Mouse (Mus musculus): ENCODE data around the gene Atp8b4. TPM values are rescaled to one million over a fixed set of nuclear protein-coding genes. Genes with fewer than 3 reads are reported as not detected.

Gene Atp8b4
- polyA plus RNA-seq, 1 experiment from 2014 or later: 0.03 TPM

GRCm38 (mm10) chr2:126363745-126364725 is 136.4 kb downstream of the Atp8b4 start:
- no peak for TF ChIP-seq CTCF (IDR thresholded peaks at IDR 0.05)
- peak; percentile 34 for DNase-seq (ENCODE audit: low read depth, low spot score)
- CTCF ChIA-PET: interaction anchor here (0.6 to 2.8 kb wide), 7 partner anchors 11 to 576 kb away, joined by 3 to 12 read pairs (median 4); partner anchors contain the start of gene Fgf7
- H3K27me3 ChIP-seq: no peaks in the 10 kb centered on the region
- peak; percentile 77 for ATAC-seq
- POLR2A ChIA-PET: no interaction called here
- in situ Hi-C loops (cut with MboI; ENCODE audit: low pct_unique_long_range_greater_than_20kb): loop anchor here (5.0 to 10.0 kb wide), 4 partner anchors 161 to 467 kb away; partner anchors contain the start of gene Fgf7

GRCm38 (mm10) chr2:126363050-126363744 is 137.3 kb downstream of the Atp8b4 start:
- in situ Hi-C loops (cut with MboI; ENCODE audit: low pct_unique_long_range_greater_than_20kb): loop anchor here (5.0 to 10.0 kb wide), 4 partner anchors 162 to 466 kb away; partner anchors contain the start of gene Fgf7
- ATAC-seq: peak; percentile 86

GRCm38 (mm10) chr2:126361131-126361810 is 139.2 kb downstream of the Atp8b4 start:
- ChIA-PET POLR2A (no interaction called here), CTCF (interaction anchor here (2.8 kb wide), 1 partner anchor 328 kb away, joined by 12 read pairs; the partner anchor contains the start of gene Fgf7)
- TF ChIP-seq CTCF (IDR thresholded peaks at IDR 0.05): no peak
- DNase-seq (ENCODE audit: low read depth, low spot score) (no peak), ATAC-seq (no peak)
- no peaks in the 10 kb centered on the region for H3K27me3 ChIP-seq
- in situ Hi-C loops (cut with MboI; ENCODE audit: low pct_unique_long_range_greater_than_20kb): loop anchor here (5.0 to 10.0 kb wide), 4 partner anchors 164 to 464 kb away; partner anchors contain the start of gene Fgf7

More at GRCm38 (mm10) chr2:126363050-126363744, 137.3 kb downstream of the Atp8b4 start:
- DNase-seq (ENCODE audit: low read depth, low spot score): peak; percentile 94
- ChIA-PET POLR2A (no interaction called here), CTCF (interaction anchor here (1.0 to 2.8 kb wide), 8 partner anchors 9 to 575 kb away, joined by 3 to 12 read pairs (median 4); partner anchors contain the start of gene Fgf7)
- H3K27me3 ChIP-seq: no peaks in the 10 kb centered on the region
- peak; percentile 95 for TF ChIP-seq CTCF (IDR thresholded peaks at IDR 0.05)

- ChIA-PET POLR2A (no interaction called here), CTCF (interaction anchor here (1.0 kb wide), 1 partner anchor 325 kb away, joined by 3 read pairs; no protein-coding TSS in a partner anchor)
- in situ Hi-C loops (cut with MboI; ENCODE audit: low pct_unique_long_range_greater_than_20kb): loop anchor here (5.0 to 10.0 kb wide), 4 partner anchors 164 to 463 kb away; partner anchors contain the start of gene Fgf7
- H3K27me3 ChIP-seq: no peaks in the 10 kb centered on the region
- ATAC-seq (no peak), DNase-seq (ENCODE audit: low read depth, low spot score) (no peak)
- TF ChIP-seq CTCF (IDR thresholded peaks at IDR 0.05): no peak
Measured at GRCm38 (mm10) chr2:126360688-126361087, 139.8 kb downstream of the Atp8b4 start.

GRCm38 (mm10) chr2:126359965-126360364 is 140.5 kb downstream of the Atp8b4 start:
- H3K27me3 ChIP-seq: no peaks in the 10 kb centered on the region
- TF ChIP-seq CTCF (IDR thresholded peaks at IDR 0.05): no peak
- POLR2A ChIA-PET: no interaction called here
- in situ Hi-C loops (cut with MboI; ENCODE audit: low pct_unique_long_range_greater_than_20kb): loop anchor here (5.0 to 10.0 kb wide), 4 partner anchors 165 to 463 kb away; partner anchors contain the start of gene Fgf7
- ATAC-seq (no peak), DNase-seq (ENCODE audit: low read depth, low spot score) (no peak)
- CTCF ChIA-PET: interaction anchor here (1.0 kb wide), 1 partner anchor 324 kb away, joined by 3 read pairs; no protein-coding TSS in a partner anchor

GRCm38 (mm10) chr2:126359278-126359677 is 141.2 kb downstream of the Atp8b4 start:
- in situ Hi-C loops (cut with MboI; ENCODE audit: low pct_unique_long_range_greater_than_20kb): no loop called here
- CTCF ChIA-PET: no interaction called here
- no peak for ATAC-seq
- no peak for TF ChIP-seq CTCF (IDR thresholded peaks at IDR 0.05)
- POLR2A ChIA-PET: no interaction called here
- no peak for DNase-seq (ENCODE audit: low read depth, low spot score)
- H3K27me3 ChIP-seq: no peaks in the 10 kb centered on the region

- CTCF ChIA-PET: no interaction called here
- DNase-seq (ENCODE audit: low read depth, low spot score) (no peak), ATAC-seq (no peak)
- no peaks in the 10 kb centered on the region for H3K27me3 ChIP-seq
- in situ Hi-C loops (cut with MboI; ENCODE audit: low pct_unique_long_range_greater_than_20kb): no loop called here
- no peak for TF ChIP-seq CTCF (IDR thresholded peaks at IDR 0.05)
- POLR2A ChIA-PET: no interaction called here
Measured at GRCm38 (mm10) chr2:126358741-126359140, 141.7 kb downstream of the Atp8b4 start.

- in situ Hi-C loops (cut with MboI; ENCODE audit: low pct_unique_long_range_greater_than_20kb): no loop called here
- no peak for TF ChIP-seq CTCF (IDR thresholded peaks at IDR 0.05)
- CTCF ChIA-PET: no interaction called here
- POLR2A ChIA-PET: no interaction called here
- no peaks in the 10 kb centered on the region for H3K27me3 ChIP-seq
- DNase-seq (ENCODE audit: low read depth, low spot score): no peak
- no peak for ATAC-seq
Measured at GRCm38 (mm10) chr2:126355259-126355658, 145.2 kb downstream of the Atp8b4 start.

GRCm38 (mm10) chr2:126351811-126352210 is 148.7 kb downstream of the Atp8b4 start:
- ChIA-PET CTCF (interaction anchor here (1.2 to 1.5 kb wide), 2 partner anchors 11 to 16 kb away, joined by 3 to 4 read pairs; no protein-coding TSS in a partner anchor), POLR2A (interaction anchor here (0.7 to 1.5 kb wide), 2 partner anchors 9 to 74 kb away, joined by 3 read pairs; no protein-coding TSS in a partner anchor)
- H3K27me3 ChIP-seq: no peaks in the 10 kb centered on the region
- in situ Hi-C loops (cut with MboI; ENCODE audit: low pct_unique_long_range_greater_than_20kb): no loop called here
- DNase-seq (ENCODE audit: low read depth, low spot score) (no peak), ATAC-seq (peak; percentile 39)
- no peak for TF ChIP-seq CTCF (IDR thresholded peaks at IDR 0.05)

Data from Patski (cell line).